Mouse (Mus musculus) MEL (cell line): ENCODE results near the gene Elobl. TPM values are rescaled to one million over a fixed set of nuclear protein-coding genes. Genes with fewer than 3 reads are reported as not detected.

Source experiments
- DNase-seq: peaks from one replicate; pipeline ENCODE4 v3.0.0; 2011; ENCODE audit warnings: low read depth, low spot score
- H3K27ac ChIP-seq: 2 replicates; pipeline ENCODE4 v1.5.1; 2012; ENCODE audit warnings: low read depth, mild to moderate bottlenecking, control low read depth, low read length, moderate library complexity; ENCODE audit not compliant: control insufficient read depth
- H3K27me3 ChIP-seq, 2 experiments: fragments of 150-350 bp in 1 of 2; sonication (generic) in 1 of 2; 2 replicates each; pipeline ENCODE4 v1.6.1; 2012; ENCODE audit warnings: low read length in 2 of 2, mild to moderate bottlenecking in 2 of 2, improper control_type of control experiment in 1 of 2, moderate library complexity in 1 of 2; ENCODE audit not compliant: insufficient read depth in 2 of 2, control insufficient read depth in 1 of 2
- H3K36me3 ChIP-seq, 2 experiments: 2 replicates each; pipeline ENCODE4 v1.6.1; 2012 to 2014; ENCODE audit warnings: low read length in 2 of 2, improper control_type of control experiment in 1 of 2, inconsistent platforms in 1 of 2, mild to moderate bottlenecking in 1 of 2; ENCODE audit not compliant: insufficient read depth in 2 of 2, control insufficient read depth in 1 of 2
- H3K4me1 ChIP-seq, 2 experiments: fragments of 150-350 bp in 1 of 2; sonication (generic) in 1 of 2; 2 replicates each; pipeline ENCODE4 v1.6.1; 2012; ENCODE audit warnings: low read length in 2 of 2, improper control_type of control experiment in 1 of 2, mild to moderate bottlenecking in 1 of 2; ENCODE audit not compliant: insufficient read depth in 2 of 2, control insufficient read depth in 1 of 2
- H3K4me3 ChIP-seq, 2 experiments: fragments of 150-350 bp in 1 of 2; sonication (generic) in 1 of 2; 2 replicates each; pipeline ENCODE4 v1.5.1; 2012; ENCODE audit warnings: low read depth in 2 of 2, low read length in 2 of 2, mild to moderate bottlenecking in 2 of 2, moderate library complexity in 2 of 2, control low read depth in 1 of 2, improper control_type of control experiment in 1 of 2; ENCODE audit not compliant: control insufficient read depth in 1 of 2, insufficient read depth in 1 of 2
- H3K79me2 ChIP-seq: 2 replicates; pipeline ENCODE4 v1.6.1; 2012; ENCODE audit warnings: mild to moderate bottlenecking, low read length, moderate library complexity; ENCODE audit not compliant: control insufficient read depth, poor library complexity, insufficient read depth
- H3K9ac ChIP-seq: 2 replicates; pipeline ENCODE4 v1.6.1; 2012; ENCODE audit warnings: low read depth, mild to moderate bottlenecking, control low read depth, low read length, moderate library complexity; ENCODE audit not compliant: control insufficient read depth, poor library complexity, severe bottlenecking
- H3K9me3 ChIP-seq: fragments of 150-350 bp; sonication (generic); replicated peaks from 2 replicates; pipeline ENCODE4 v1.6.1; 2012; ENCODE audit warnings: mild to moderate bottlenecking, low read length, improper control_type of control experiment, moderate library complexity; ENCODE audit not compliant: insufficient read depth
- BHLHE40 ChIP-seq: IDR thresholded peaks from 2 replicates; pipeline ENCODE4 v1.6.1; 2012; ENCODE audit warnings: low read depth, mild to moderate bottlenecking, inconsistent platforms, low read length, improper control_type of control experiment, borderline replicate concordance
- CHD2 ChIP-seq: IDR thresholded peaks from 2 replicates; pipeline ENCODE4 v1.6.1; 2011; ENCODE audit warnings: low read length, improper control_type of control experiment
- ELF1 ChIP-seq: IDR thresholded peaks from 2 replicates; pipeline ENCODE4 v1.6.1; 2014; ENCODE audit warnings: low read depth, mild to moderate bottlenecking, inconsistent platforms, low read length, improper control_type of control experiment, moderate library complexity
- GABPA ChIP-seq: IDR thresholded peaks from 2 replicates; pipeline ENCODE4 v1.6.1; 2012; ENCODE audit warnings: low read depth, mild to moderate bottlenecking, inconsistent platforms, low read length, improper control_type of control experiment, moderate library complexity
- HCFC1 ChIP-seq: IDR thresholded peaks from 2 replicates; pipeline ENCODE4 v1.6.1; 2012; ENCODE audit warnings: low read depth, mild to moderate bottlenecking, inconsistent platforms, low read length, improper control_type of control experiment, moderate library complexity
- MAZ ChIP-seq: IDR thresholded peaks from 2 replicates; pipeline ENCODE4 v1.6.1; 2012; ENCODE audit warnings: low read depth, mild to moderate bottlenecking, inconsistent platforms, low read length, improper control_type of control experiment
- MEF2A ChIP-seq: IDR thresholded peaks from 2 replicates; pipeline ENCODE4 v1.6.1; 2014; ENCODE audit warnings: low read depth, mild to moderate bottlenecking, inconsistent platforms, low read length, improper control_type of control experiment; ENCODE audit not compliant: poor library complexity, insufficient replicate concordance, severe bottlenecking; ENCODE audit errors: extremely low read depth
- NELFE ChIP-seq: IDR thresholded peaks from 2 replicates; pipeline ENCODE4 v1.6.1; 2011; ENCODE audit warnings: low read depth, low read length, improper control_type of control experiment
- NRF1 ChIP-seq: IDR thresholded peaks from 2 replicates; pipeline ENCODE4 v1.6.1; 2014; ENCODE audit warnings: low read depth, mild to moderate bottlenecking, inconsistent platforms, low read length, improper control_type of control experiment, moderate library complexity; ENCODE audit not compliant: poor library complexity, insufficient read depth, severe bottlenecking
- POLR2AphosphoS2 ChIP-seq: IDR thresholded peaks from 2 replicates; pipeline ENCODE4 v1.6.1; 2011; ENCODE audit warnings: low read length, improper control_type of control experiment
- POLR2AphosphoS5 ChIP-seq: IDR thresholded peaks from 2 replicates; pipeline ENCODE4 v1.6.1; 2012; ENCODE audit warnings: low read depth, borderline replicate concordance, mild to moderate bottlenecking, inconsistent platforms, low read length, moderate library complexity, mixed read lengths
- SMC3 ChIP-seq: IDR thresholded peaks from 2 replicates; pipeline ENCODE4 v1.6.1; 2011; ENCODE audit warnings: low read depth, low read length, improper control_type of control experiment
- TAL1 ChIP-seq: IDR thresholded peaks from 2 replicates; pipeline ENCODE4 v1.6.1; 2012; ENCODE audit warnings: mild to moderate bottlenecking, inconsistent platforms, low read length, moderate library complexity, mixed read lengths
- TCF12 ChIP-seq: IDR thresholded peaks from 2 replicates; pipeline ENCODE4 v1.6.1; 2014; ENCODE audit warnings: low read depth, mild to moderate bottlenecking, inconsistent platforms, low read length, improper control_type of control experiment, moderate library complexity
- UBTF ChIP-seq: IDR thresholded peaks from 2 replicates; pipeline ENCODE4 v1.6.1; 2012; ENCODE audit warnings: low read depth, mild to moderate bottlenecking, inconsistent platforms, low read length, improper control_type of control experiment, moderate library complexity, borderline replicate concordance; ENCODE audit not compliant: insufficient read depth
- USF1 ChIP-seq: IDR thresholded peaks from 2 replicates; pipeline ENCODE4 v1.6.1; 2014; ENCODE audit warnings: low read depth, mild to moderate bottlenecking, inconsistent platforms, low read length, improper control_type of control experiment, moderate library complexity
- ZC3H11A ChIP-seq: IDR thresholded peaks from 2 replicates; pipeline ENCODE4 v1.6.1; 2012; ENCODE audit warnings: low read depth, mild to moderate bottlenecking, inconsistent platforms, low read length, improper control_type of control experiment
- ZNF384 ChIP-seq: IDR thresholded peaks from 2 replicates; pipeline ENCODE4 v1.6.1; 2012; ENCODE audit warnings: low read depth, mild to moderate bottlenecking, inconsistent platforms, low read length, improper control_type of control experiment
- polyA plus RNA-seq, 2 experiments: library from polyadenylated mRNA; stranded (reverse) in 1 of 2; unstranded in 1 of 2; fragments of >175 nt in 1 of 2; fragments of >200 nt in 1 of 2; gene quantifications; 2 replicates each; pipeline versions ENCODE4 v1.2.1 to v1.2.4; 2012; ENCODE audit warnings: low replicate concordance in 2 of 2, low read depth in 1 of 2; ENCODE audit not compliant: insufficient read length in 2 of 2, insufficient read depth in 1 of 2, missing spikeins in 1 of 2
- total RNA-seq: library from RNA; depleted of rRNA; stranded (reverse); fragments of 300-350 nt; gene quantifications from 2 replicates; pipeline ENCODE4 v1.2.3, GENCODE M21; 2012

The Elobl gene
- total and polyA plus RNA-seq, 3 experiments, result 0.58 to 0.72 TPM; not detected in 1

DNA sequence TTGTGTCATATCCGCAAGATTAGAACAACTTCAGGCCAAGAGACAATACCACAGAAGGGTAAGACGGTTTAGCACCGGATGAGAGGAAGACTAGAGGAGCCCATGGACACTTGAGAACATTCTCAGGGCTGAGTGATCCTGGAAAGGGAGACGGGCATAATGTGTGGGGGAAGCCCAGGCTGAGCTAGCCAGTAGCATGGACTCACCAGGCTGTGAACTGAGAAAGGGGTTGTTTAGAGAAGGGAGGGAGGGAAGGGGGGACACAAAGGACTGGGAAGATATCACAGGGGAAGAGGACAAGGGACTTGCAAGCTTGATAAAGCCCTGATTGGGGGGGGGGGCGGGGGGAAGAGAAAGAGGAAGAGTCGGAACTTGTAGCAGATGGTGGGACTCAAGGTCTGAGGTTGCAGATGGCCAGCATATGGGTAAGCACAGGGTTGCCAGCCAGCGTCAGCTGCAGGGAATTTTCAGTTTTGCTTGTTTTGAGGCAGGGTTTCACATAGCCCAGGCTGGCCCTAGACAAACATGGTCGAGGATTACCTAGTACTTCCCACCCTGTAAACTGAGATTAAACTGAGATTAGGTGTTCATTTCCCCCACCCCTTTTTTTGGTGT, 20.7 kb downstream of the Elobl start:
- Histone ChIP-seq H3K79me2 (no peaks in the 10 kb centered on the region), H3K27ac (no peak overlapping the region), H3K27me3 (no peaks in the 10 kb centered on the region), H3K9ac (no peak overlapping the region), H3K36me3 (peaks cover 0 to 7% of the 10 kb centered on the region in 2 experiments; a peak in 1 of 4 replicates), H3K4me3 (no peak overlapping the region), H3K4me1 (peaks cover 2 to 11% of the 10 kb centered on the region in 2 experiments; a peak in 3 of 4 replicates), H3K9me3 (no peaks in the 10 kb centered on the region)
- DNase-seq, result no peak
- TF ChIP-seq BHLHE40, result no peak
- no peak for TF ChIP-seq UBTF
- TF ChIP-seq TAL1, result no peak
- no peak for TF ChIP-seq NRF1
- TF ChIP-seq HCFC1, result no peak
- TF ChIP-seq ELF1, result no peak
- no peak for TF ChIP-seq CHD2

DNA sequence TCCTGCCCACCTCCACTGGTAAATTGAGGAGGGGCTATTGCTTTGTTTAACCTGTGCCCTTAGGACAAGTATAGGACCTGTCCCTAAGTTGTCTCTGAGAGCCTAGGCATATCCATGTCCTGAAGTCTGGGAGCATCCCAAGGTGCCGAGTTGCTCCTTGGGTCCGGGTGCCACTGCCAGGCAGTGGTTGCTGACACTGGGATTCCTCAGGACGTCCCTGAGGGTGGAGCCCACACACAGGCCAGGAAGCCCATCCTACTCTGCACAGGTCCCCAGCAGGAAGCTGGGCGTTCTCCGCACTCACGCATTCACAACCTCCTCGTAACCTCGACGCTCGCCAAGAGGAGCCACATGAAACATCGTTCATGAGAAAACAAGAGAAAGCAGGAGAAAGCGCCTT, 25.2 kb downstream of the Elobl start:
- no peak overlapping the region for H3K9ac ChIP-seq
- no peaks in the 10 kb centered on the region for H3K79me2 ChIP-seq
- H3K4me1 ChIP-seq, result no peaks in the 10 kb centered on the region
- no peak for DNase-seq
- no peaks in the 10 kb centered on the region for H3K27me3 ChIP-seq
- H3K4me3 ChIP-seq, result no peak overlapping the region
- TF ChIP-seq POLR2AphosphoS5, result no peak
- no peak for TF ChIP-seq ZC3H11A
- no peak for TF ChIP-seq MEF2A
- TF ChIP-seq USF1, result no peak
- TF ChIP-seq MAZ, result no peak
- TF ChIP-seq ZNF384, result no peak
- no peak for TF ChIP-seq GABPA
- no peak for TF ChIP-seq UBTF
- TF ChIP-seq SMC3, result no peak
- TF ChIP-seq TAL1, result no peak
- TF ChIP-seq NELFE, result no peak
- no peak for TF ChIP-seq TCF12
- TF ChIP-seq POLR2AphosphoS2, result no peak
- H3K27ac ChIP-seq, result no peak overlapping the region
- H3K36me3 ChIP-seq, result no peaks in the 10 kb centered on the region
- no peaks in the 10 kb centered on the region for H3K9me3 ChIP-seq
